In the genomic region with DNA sequence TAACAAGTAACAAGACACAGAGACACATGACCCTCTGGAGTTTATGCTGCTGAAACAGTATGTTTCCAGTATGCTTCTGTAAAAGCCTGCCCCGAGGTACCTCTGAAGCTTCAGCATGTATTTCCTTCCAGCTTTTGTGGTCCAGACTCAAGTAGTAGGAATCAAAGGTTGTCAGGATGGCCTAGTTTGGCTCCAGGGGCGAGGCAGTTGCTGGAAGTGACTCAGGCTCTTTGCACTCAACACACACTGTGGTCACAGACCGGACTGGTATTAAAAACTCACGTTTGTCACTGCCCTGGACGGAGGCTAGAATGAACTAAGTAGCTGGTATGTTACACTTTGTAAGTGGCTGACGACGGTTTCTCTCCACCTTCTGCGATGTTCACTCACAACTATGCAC, we compare ENCODE assay signal across 25 mouse cellular contexts. TPM values are rescaled to one million over a fixed set of nuclear protein-coding genes. Genes with fewer than 3 reads are reported as not detected.
A peak's percentile ranks its signal among the peaks of the same experiment; 100 is the strongest.
DNase-seq lines count a peak whose midpoint lies in the region; ATAC-seq lines count a peak whose summit lies in the region.
"Had no signal": no experiment of that assay in that cellular context is flagged by ENCODE, and none has a peak within 500 bp of the region (broad histone marks: within the 10 kb centered on the region; RNA-seq: fewer than 3 reads in every experiment).

No protein-coding gene starts in this region.

- H3K27ac ChIP-seq in limb, embryonic 11.5 days (replicated peaks; ENCODE audit: low read depth, low read length) = no peak overlapping the region
- H3K27ac ChIP-seq in limb, embryonic 10.5 days = no peak overlapping the region
- H3K27ac ChIP-seq: embryonic facial prominence, embryonic 12.5 days; forebrain, embryonic 12.5 days; gastrocnemius, adult 2 months; heart, adult 2 months; heart, embryonic 15.5 days; hindbrain, embryonic 15.5 days had no signal

- no peaks in the 10 kb centered on the region for H3K4me1 ChIP-seq in limb, embryonic 11.5 days (ENCODE audit: control insufficient read depth, insufficient read depth, low read length)
- H3K4me1 ChIP-seq in limb, embryonic 10.5 days = no peaks in the 10 kb centered on the region
- H3K4me1 ChIP-seq: embryonic facial prominence, embryonic 12.5 days; forebrain, embryonic 12.5 days; heart, embryonic 15.5 days; hindbrain, embryonic 15.5 days had no signal

- H3K36me3 ChIP-seq in limb, embryonic 11.5 days (ENCODE audit: control insufficient read depth, insufficient read depth, low read length) = no peaks in the 10 kb centered on the region
- no peaks in the 10 kb centered on the region for H3K36me3 ChIP-seq in limb, embryonic 10.5 days
- H3K36me3 ChIP-seq: embryonic facial prominence, embryonic 12.5 days; forebrain, embryonic 12.5 days; G1E; heart, embryonic 15.5 days; hindbrain, embryonic 15.5 days had no signal

- 82% methylated on average over 8 of the region's 8 CpGs for WGBS in limb, embryonic 11.5 days
- 89% methylated on average over 8 of the region's 8 CpGs for WGBS in limb, embryonic 10.5 days

- no peaks in the 10 kb centered on the region for H3K9me3 ChIP-seq in limb, embryonic 11.5 days (ENCODE audit: control insufficient read depth, low read length)
- H3K9me3 ChIP-seq in limb, embryonic 10.5 days (replicated peaks) = no peaks in the 10 kb centered on the region
- H3K9me3 ChIP-seq: embryonic facial prominence, embryonic 12.5 days; forebrain, embryonic 12.5 days; G1E; heart, embryonic 15.5 days; hindbrain, embryonic 15.5 days had no signal

- no peak overlapping the region for H3K4me2 ChIP-seq in limb, embryonic 11.5 days (ENCODE audit: low read depth, severe bottlenecking)
- H3K4me2 ChIP-seq: embryonic facial prominence, embryonic 12.5 days; forebrain, embryonic 12.5 days; heart, embryonic 11.5 days; heart, embryonic 15.5 days; hindbrain, embryonic 15.5 days had no signal

- no peaks in the 10 kb centered on the region for H3K27me3 ChIP-seq in limb, embryonic 11.5 days (ENCODE audit: control insufficient read depth, insufficient read depth, low read length)
- no peaks in the 10 kb centered on the region for H3K27me3 ChIP-seq in limb, embryonic 10.5 days (ENCODE audit: low read depth, poor library complexity, severe bottlenecking)
- H3K27me3 ChIP-seq: embryonic facial prominence, embryonic 12.5 days; forebrain, embryonic 12.5 days; heart, embryonic 15.5 days; hindbrain, embryonic 15.5 days had no signal

- no peak overlapping the region for H3K4me3 ChIP-seq in limb, embryonic 11.5 days (ENCODE audit: low read depth, low read length)
- no peak overlapping the region for H3K4me3 ChIP-seq in limb, embryonic 10.5 days
- H3K4me3 ChIP-seq: embryonic facial prominence, embryonic 12.5 days; forebrain, embryonic 12.5 days; gastrocnemius, adult 2 months; heart, adult 2 months; heart, embryonic 15.5 days; hindbrain, embryonic 15.5 days had no signal

- no peak for ATAC-seq in limb, embryonic 11.5 days (ENCODE audit: insufficient number of reproducible peaks, low FRiP score, low TSS enrichment, low read depth)
- peak; percentile 28 to 55; a peak in 3 of 4 replicates for ATAC-seq in hematopoietic stem cell, adult 5-6 weeks (replicated peaks in 1 of 2; ENCODE audit: insufficient read depth in 1 of 2, low FRiP score in 2 of 2, low TSS enrichment in 1 of 2, low read depth in 1 of 2, poor library complexity in 2 of 2, severe bottlenecking in 2 of 2)
- no peak for ATAC-seq in activated CD4-positive, CD25-positive, alpha-beta regulatory T cell, adult 4 months
- ATAC-seq: CD4-positive, CD25-positive, alpha-beta regulatory T cell, adult 4 months; forebrain, postnatal 0 days; intestine, postnatal 0 days had no signal

- DNase-seq in limb, embryonic 11.5 days (ENCODE audit: low spot score) = peak; percentile 12
- DNase-seq in limb, embryonic 10.5 days (ENCODE audit: low spot score) = no peak
- peak; percentile 51 for DNase-seq in NIH3T3 (ENCODE audit: low read depth)
- DNase-seq in embryo, embryonic 11 days = no peak
- DNase-seq in gastrocnemius, adult 8-10 months (ENCODE audit: low spot score in 2 of 2) = no peak
- DNase-seq: adrenal gland, adult 2 months; adrenal gland, postnatal 25 days; B cell, adult 2 months; cerebellum, adult 2 months; cerebellum, postnatal 10 days; forebrain, postnatal 0 days; gastrocnemius, adult 2 months; gastrocnemius, postnatal 36 days; heart, adult 2 months; heart, postnatal 14 days had no signal

- H3K9ac ChIP-seq in limb, embryonic 11.5 days (ENCODE audit: low read length) = no peak overlapping the region
- H3K9ac ChIP-seq: embryonic facial prominence, embryonic 12.5 days; forebrain, embryonic 12.5 days; forebrain, postnatal 0 days; heart, embryonic 15.5 days; hindbrain, embryonic 15.5 days had no signal

RNA-seq across cellular contexts. Expression of gene Csgalnact2, which starts 12.0 kb away (rescaled TPM):
- 10.3 and 10.8 TPM in 2 replicates for polyA plus RNA-seq in limb, embryonic 11.5 days (2014; fragmentation: Nextera tagmentation; extraction: Ambion mirVana)
- polyA plus RNA-seq in limb, embryonic 10.5 days (2016; fragmentation: Nextera tagmentation; extraction: Ambion mirVana) = 5.2 and 7.6 TPM in 2 replicates
- total RNA-seq in hematopoietic stem cell, adult 5-6 weeks (2017) = 77.9 and 79.5 TPM in 2 replicates
- 1 to 10 TPM; 7.6 to 8.1 TPM for polyA plus RNA-seq in activated CD4-positive, CD25-positive, alpha-beta regulatory T cell, adult 4 months (2017; shearing (Covaris generic))
- total RNA-seq in gastrocnemius, adult 8-10 months (2022) = 10 to 100 TPM; 30.8 to 40.8 (median 32.4) TPM

RNA-seq across cellular contexts. Expression of gene Ret, which starts 46.5 kb away (rescaled TPM):
- polyA plus RNA-seq in limb, embryonic 11.5 days (2014; fragmentation: Nextera tagmentation; extraction: Ambion mirVana) = 0.04 and 0.07 TPM in 2 replicates
- polyA plus RNA-seq in limb, embryonic 10.5 days (2016; fragmentation: Nextera tagmentation; extraction: Ambion mirVana) = 0.29 and 0.48 TPM in 2 replicates
- total RNA-seq in hematopoietic stem cell, adult 5-6 weeks (2017) = not detected in 2 replicates
- under 1 TPM; 0.17 to 0.44 TPM for polyA plus RNA-seq in activated CD4-positive, CD25-positive, alpha-beta regulatory T cell, adult 4 months (2017; shearing (Covaris generic))
- total RNA-seq in gastrocnemius, adult 8-10 months (2022) = 1 to 10 TPM; 1.2 to 4.1 (median 2.2) TPM
- polyA plus RNA-seq: G1E had no signal

Comparison
In these comparisons a context has a peak if more than half of its experiments do, and no peak if none do; other contexts are left out.
1. DNase-seq: peak in limb, embryonic 11.5 days (single experiment) and NIH3T3 (single experiment); none in limb, embryonic 10.5 days (single experiment), embryo, embryonic 11 days (single experiment) and gastrocnemius, adult 8-10 months (0 of 2).
2. ATAC-seq: peak in hematopoietic stem cell, adult 5-6 weeks (2 of 2); none in limb, embryonic 11.5 days (single experiment) and activated CD4-positive, CD25-positive, alpha-beta regulatory T cell, adult 4 months (single experiment).